Mouse (Mus musculus) heart, adult 2 months (tissue): ENCODE results near the gene Tdrd6. TPM values are rescaled to one million over a fixed set of nuclear protein-coding genes. Genes with fewer than 3 reads are reported as not detected.

ENCODE experiments used
- DNase-seq, 2 experiments: peaks; one replicate each; pipeline ENCODE4 v3.0.0; 2021
- H3K27ac ChIP-seq: fragments of 200-600 bp; 2 replicates; pipeline ENCODE4 v1.8.1; 2022
- H3K27me3 ChIP-seq: fragments of 200-500 bp; 2 replicates; pipeline ENCODE4 v1.6.1; 2012; ENCODE audit warnings: mild to moderate bottlenecking, low read length, inconsistent platforms, mixed read lengths; ENCODE audit not compliant: control insufficient read depth, insufficient read depth
- H3K36me3 ChIP-seq: fragments of 200-500 bp; 2 replicates; pipeline ENCODE4 v1.6.1; 2012; ENCODE audit warnings: low read length, inconsistent platforms; ENCODE audit not compliant: control insufficient read depth, insufficient read depth
- H3K4me1 ChIP-seq: fragments of 200-500 bp; 2 replicates; pipeline ENCODE4 v1.6.1; 2011; ENCODE audit warnings: low read length; ENCODE audit not compliant: control insufficient read depth, insufficient read depth
- H3K4me3 ChIP-seq: fragments of 200-600 bp; 2 replicates; pipeline ENCODE4 v1.8.1; 2022
- H3K79me2 ChIP-seq: fragments of 200-500 bp; replicated peaks from 2 replicates; pipeline ENCODE4 v1.6.1; 2012; ENCODE audit warnings: mild to moderate bottlenecking, inconsistent platforms, low read length, moderate library complexity, mixed read lengths; ENCODE audit not compliant: control insufficient read depth, insufficient read depth
- H3K9ac ChIP-seq: fragments of 200-500 bp; 2 replicates; pipeline ENCODE4 v1.6.1; 2012; ENCODE audit warnings: low read depth, mild to moderate bottlenecking, control low read depth, inconsistent platforms, low read length, mixed read lengths
- CTCF ChIP-seq: fragments of 200-600 bp; IDR thresholded peaks from 2 replicates; pipeline ENCODE4 v1.8.1; 2022; ENCODE audit warnings: antibody characterized with exemption, mild to moderate bottlenecking, moderate library complexity
- EP300 ChIP-seq: fragments of 200-500 bp; IDR thresholded peaks from 2 replicates; pipeline ENCODE4 v1.6.1; 2011; ENCODE audit warnings: low read depth, low read length, control low read depth; ENCODE audit not compliant: insufficient read depth
- POLR2A ChIP-seq: fragments of 200-500 bp; IDR thresholded peaks from 2 replicates; pipeline ENCODE4 v1.6.1; 2011; ENCODE audit warnings: mild to moderate bottlenecking, low read depth, low read length, control low read depth; ENCODE audit not compliant: insufficient read depth
- WGBS: fragments of 180-500 bp; shearing (Covaris S2); methylation state at CpG from one replicate; pipeline ENCODE4 v1.1.7; 2018; 5-methylcytosine and 5-hydroxymethylcytosine counted together
- intact Hi-C: fragments of 180-260 bp; cut with DNase I; formaldehyde crosslinking; loops from one replicate; pipeline ENCODE4 v1.15.1; 2025
- polyA plus RNA-seq: library from polyadenylated mRNA; depleted of rRNA; stranded (reverse); fragments of >200 nt; gene quantifications from 2 replicates; pipeline ENCODE4 v1.2.3, GENCODE M21; 2012
- total RNA-seq, 2 experiments: library from RNA; stranded (reverse); gene quantifications; 2 replicates each; pipeline ENCODE4 v1.2.3; 2021

Tdrd6 gene
- total and polyA plus RNA-seq, 3 experiments = 0.02 TPM; not detected in 2

DNA sequence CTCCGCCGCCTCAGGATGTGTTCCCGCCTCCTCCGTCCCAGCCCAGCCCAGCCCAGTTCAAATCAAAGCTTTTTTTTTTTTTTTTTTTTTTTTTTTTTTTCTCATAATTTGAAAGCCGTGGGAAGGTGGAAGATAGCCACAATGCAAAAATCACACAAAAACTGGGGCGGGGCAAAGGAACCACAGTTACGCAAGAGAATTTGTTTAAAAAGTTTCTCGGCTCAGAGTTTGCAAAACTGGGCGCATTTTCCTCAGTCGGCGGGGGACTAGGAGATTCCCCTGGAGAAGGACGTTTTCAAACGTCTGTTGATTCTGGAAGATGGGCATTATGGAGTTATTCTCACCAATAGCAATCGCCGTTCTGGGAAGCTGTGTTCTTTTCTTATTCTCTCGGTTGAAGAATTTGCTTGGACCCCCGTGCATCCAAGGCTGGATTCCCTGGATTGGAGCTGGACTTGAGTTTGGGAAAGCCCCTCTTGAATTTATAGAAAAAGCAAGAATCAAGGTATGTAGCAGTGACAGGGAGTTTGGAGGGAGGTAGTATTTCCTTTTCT lies 37.3 kb upstream of the Tdrd6 start, which contains the start of gene Cyp39a1:
TSS of gene Cyp39a1 (plus strand) at position 136 of the 554 bp plus-strand sequence.
- H3K79me2 ChIP-seq = no peaks in the 10 kb centered on the region
- no peaks in the 10 kb centered on the region for H3K27me3 ChIP-seq
- no peak for TF ChIP-seq EP300
- TF ChIP-seq POLR2A = no peak; the same call in 1 of the 2 replicates
- TF ChIP-seq CTCF = no peak
- H3K4me1 ChIP-seq = peaks cover 5% of the 10 kb centered on the region; the same call in 1 of the 2 replicates
- WGBS = under 1% methylated on average over 17 of the region's 17 CpGs
- H3K9ac ChIP-seq = peak within 1 kb of the TSS; percentile 75
- peak in 1 of 2 experiments; percentile 30 for DNase-seq
- no peaks in the 10 kb centered on the region; the same call in 1 of the 2 replicates for H3K36me3 ChIP-seq
- peak within 1 kb of the TSS; percentile 62 for H3K4me3 ChIP-seq
- intact Hi-C loops = no loop called here
- peak within 1 kb of the TSS; percentile 78 for H3K27ac ChIP-seq

DNA sequence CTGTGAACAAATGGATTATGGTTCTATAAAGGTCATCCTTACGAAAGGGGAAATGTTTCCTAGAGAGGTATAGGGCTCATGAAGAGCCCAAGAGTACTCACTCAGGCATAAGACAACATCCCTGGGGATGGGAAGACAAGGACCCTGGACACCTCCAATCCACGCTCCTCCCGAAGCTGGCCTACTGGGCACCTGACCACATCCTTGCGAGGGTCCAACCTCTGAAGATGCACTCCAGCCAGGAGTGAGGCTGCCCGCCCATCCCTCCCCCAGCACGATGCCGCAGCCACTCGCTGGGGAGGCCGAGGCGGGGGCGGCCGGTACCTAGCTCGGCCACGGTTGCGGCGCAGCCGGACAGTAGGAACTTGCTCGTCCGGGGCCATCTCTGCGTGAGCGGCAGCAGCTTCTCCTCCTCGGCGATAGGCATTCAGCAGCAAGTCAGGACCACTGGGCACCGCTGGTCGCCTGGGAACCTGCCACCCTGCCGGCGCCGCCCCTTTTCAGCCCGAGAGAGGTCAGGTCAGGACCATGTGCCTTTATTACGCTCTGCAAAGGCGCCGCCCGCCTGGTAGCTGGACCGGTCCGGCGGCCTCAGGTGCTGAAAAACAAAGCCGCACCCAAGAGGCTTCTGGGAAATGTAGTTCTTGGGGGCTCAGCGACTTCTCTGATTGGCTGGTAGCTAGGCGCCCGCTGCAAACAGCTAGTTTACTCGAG lies 36.6 kb upstream of the Tdrd6 start, which contains the start of gene Slc25a27:
TSS of gene Slc25a27 (minus strand) at position 639 of the 714 bp plus-strand sequence.
- Histone ChIP-seq H3K79me2 (no peaks in the 10 kb centered on the region), H3K4me1 (peaks cover 5% of the 10 kb centered on the region; the same call in 1 of the 2 replicates), H3K4me3 (peak within 1 kb of the TSS; percentile 62), H3K9ac (peak within 1 kb of the TSS; percentile 75), H3K27ac (peak within 1 kb of the TSS; percentile 78), H3K27me3 (no peaks in the 10 kb centered on the region), H3K36me3 (no peaks in the 10 kb centered on the region; the same call in 1 of the 2 replicates)
- intact Hi-C loops = no loop called here
- TF ChIP-seq EP300 (0 out of 2 replicates have a peak, but pooled peaks have one; percentile 29), CTCF (no peak), POLR2A (peak; percentile 45; the same call in 1 of the 2 replicates)
- peak; percentile 86 to 94 for DNase-seq
- 1% methylated on average over 41 of the region's 41 CpGs for WGBS

DNA sequence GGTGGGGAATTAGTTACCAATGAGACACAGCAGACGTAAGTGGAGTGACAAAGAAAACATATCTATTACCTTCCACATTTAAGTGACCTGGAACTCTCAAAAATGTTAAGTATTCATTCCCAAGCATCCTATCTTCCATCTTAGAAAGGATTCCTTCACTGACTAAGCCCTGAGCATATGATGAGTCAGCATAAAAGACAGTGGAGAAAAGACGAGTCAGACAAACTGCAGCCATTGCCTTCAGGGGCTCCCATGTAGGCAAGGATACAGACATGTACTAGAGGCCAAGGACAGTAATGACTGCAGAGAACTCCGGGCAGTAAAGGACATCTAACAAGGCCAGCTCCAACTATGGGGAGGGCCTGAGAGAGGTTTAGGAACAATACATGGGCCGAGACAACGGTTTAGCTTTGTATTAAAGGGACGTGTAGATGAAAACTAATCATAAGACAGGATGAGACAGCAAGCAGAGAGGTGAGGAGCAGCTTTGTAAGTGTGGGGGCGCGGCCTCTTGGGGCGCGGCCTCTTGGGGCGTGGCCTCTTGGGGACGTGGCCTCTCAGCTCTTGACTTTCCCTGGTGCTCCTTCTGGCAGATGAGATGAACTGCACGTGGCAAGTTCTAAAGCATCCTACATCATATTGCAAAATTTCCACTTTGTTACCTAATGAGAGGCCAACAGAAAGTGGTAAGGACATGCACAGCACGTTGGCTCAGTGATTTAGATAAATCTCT lies 21.4 kb upstream of the Tdrd6 start:
- Histone ChIP-seq H3K27me3 (no peaks in the 10 kb centered on the region), H3K9ac (no peak overlapping the region), H3K27ac (no peak overlapping the region), H3K4me3 (no peak overlapping the region), H3K79me2 (no peaks in the 10 kb centered on the region), H3K4me1 (no peaks in the 10 kb centered on the region), H3K36me3 (no peaks in the 10 kb centered on the region)
- TF ChIP-seq CTCF (no peak), EP300 (no peak), POLR2A (no peak)
- 73% methylated on average over 14 of the region's 14 CpGs for WGBS
- no peak for DNase-seq
- intact Hi-C loops = no loop called here

DNA sequence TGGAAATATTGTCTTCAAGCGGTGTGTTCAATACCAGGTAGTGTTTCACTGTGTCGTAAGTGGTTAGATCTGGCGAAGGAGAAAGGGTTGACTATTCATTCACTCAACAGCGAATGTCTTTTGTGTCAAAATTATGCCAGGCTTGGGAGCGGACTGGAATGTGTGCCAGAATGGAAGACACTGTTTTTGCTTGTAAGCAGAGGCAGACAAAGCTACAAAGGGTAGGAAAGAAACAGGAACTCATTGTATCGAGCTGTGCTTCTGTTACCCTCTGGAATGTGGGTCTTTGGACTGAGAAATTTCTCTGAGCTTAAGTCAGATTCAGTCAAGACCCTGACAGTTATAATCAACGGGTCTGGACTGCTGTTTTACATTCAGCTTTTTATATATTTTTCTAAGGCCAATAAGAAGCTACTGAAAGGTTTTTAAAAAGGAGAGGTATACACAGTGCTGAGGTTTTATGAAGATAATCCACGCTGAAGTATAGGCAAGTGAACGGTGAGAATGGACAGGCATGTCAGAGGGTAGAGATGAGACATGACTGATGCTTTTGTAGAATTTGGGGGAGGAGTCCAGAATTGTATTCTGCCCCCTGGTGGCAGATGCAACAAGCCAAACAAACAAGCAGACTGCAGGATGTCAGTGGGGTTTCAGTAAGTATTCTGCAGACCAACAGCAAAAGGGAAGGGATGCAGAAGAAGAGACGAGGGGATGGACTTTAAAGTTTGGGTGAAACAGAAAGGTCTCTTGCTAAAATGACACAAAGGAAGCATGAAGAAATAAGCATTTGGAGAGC lies 19.7 kb upstream of the Tdrd6 start:
- no peak for DNase-seq

DNA sequence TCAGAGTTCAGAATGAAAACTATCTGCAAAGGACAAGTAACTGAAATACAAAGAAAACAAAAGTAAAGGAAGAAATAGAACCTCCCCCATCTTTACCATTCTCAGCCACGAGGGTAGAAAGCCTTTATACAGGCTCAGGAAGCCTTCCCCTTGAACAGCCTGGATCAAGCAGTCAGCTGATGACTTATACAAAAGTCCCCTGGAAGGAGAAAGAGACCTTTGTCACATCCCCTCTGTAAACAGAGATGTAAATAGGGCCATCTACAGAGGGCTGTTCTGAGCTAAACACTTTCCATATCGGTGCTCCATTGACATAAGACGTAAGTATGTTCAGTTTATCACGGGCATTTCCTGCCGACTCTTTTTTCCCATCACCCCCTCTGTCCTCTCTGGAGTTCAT lies 16.8 kb upstream of the Tdrd6 start:
- no peaks in the 10 kb centered on the region for H3K27me3 ChIP-seq
- DNase-seq = no peak
- no peaks in the 10 kb centered on the region for H3K79me2 ChIP-seq
- H3K36me3 ChIP-seq = no peaks in the 10 kb centered on the region
- TF ChIP-seq EP300 (no peak), POLR2A (no peak), CTCF (no peak)
- 41% methylated on average over 5 of the region's 5 CpGs for WGBS
- no peak overlapping the region for H3K9ac ChIP-seq
- H3K4me3 ChIP-seq = no peak overlapping the region
- H3K4me1 ChIP-seq = peaks cover 3% of the 10 kb centered on the region
- H3K27ac ChIP-seq = no peak overlapping the region
- intact Hi-C loops = no loop called here

More for the DNA sequence above, 19.7 kb upstream of the Tdrd6 start:
- Histone ChIP-seq H3K27ac (no peak overlapping the region), H3K27me3 (no peaks in the 10 kb centered on the region), H3K9ac (no peak overlapping the region), H3K36me3 (no peaks in the 10 kb centered on the region), H3K4me1 (no peaks in the 10 kb centered on the region), H3K79me2 (no peaks in the 10 kb centered on the region), H3K4me3 (no peak overlapping the region)
- peak; percentile 69 for TF ChIP-seq CTCF
- TF ChIP-seq EP300 = no peak
- 84% methylated on average over 10 of the region's 10 CpGs for WGBS
- intact Hi-C loops = no loop called here
